Mouse (Mus musculus): ENCODE measurements at regions not wholly inside any gene's neighbourhood (a gene's known extent, or its start where the extent isn't known, plus 50 kb on each side); places are given as distances from the start of the nearest gene placed in this dataset.
"Not testable (repeated sequence)": the region's sequence is repeated elsewhere in the genome, so short reads cannot be mapped to it uniquely, and the experiment has no call there.

- no peak for DNase-seq (ENCODE audit: low read depth)
Measured at GRCm38 (mm10) chr4:27529565-27529964, 1182.9 kb upstream of the Manea start.

- no peak for DNase-seq (ENCODE audit: low read depth)
Measured at GRCm38 (mm10) chr4:27520295-27520694, 1173.6 kb upstream of the Manea start.

GRCm38 (mm10) chr4:27504829-27505804 is 1158.4 kb upstream of the Manea start:
- DNase-seq (ENCODE audit: low read depth) = no peak

GRCm38 (mm10) chr4:27497926-27498325 is 1151.2 kb upstream of the Manea start:
- DNase-seq (ENCODE audit: low read depth) = no peak

GRCm38 (mm10) chr4:27497274-27497673 is 1150.6 kb upstream of the Manea start:
- no peak for DNase-seq (ENCODE audit: low read depth)

GRCm38 (mm10) chr4:27491312-27491711 is 1144.6 kb upstream of the Manea start:
- no peak for DNase-seq (ENCODE audit: low read depth)

GRCm38 (mm10) chr4:27449901-27450300 is 1103.2 kb upstream of the Manea start:
- peak; percentile 3 for DNase-seq (ENCODE audit: low read depth)

- DNase-seq (ENCODE audit: low read depth) = no peak
Measured at GRCm38 (mm10) chr4:27446310-27446709, 1099.6 kb upstream of the Manea start.

- DNase-seq (ENCODE audit: low read depth) = no peak
Measured at GRCm38 (mm10) chr4:27429210-27429789, 1082.6 kb upstream of the Manea start.

GRCm38 (mm10) chr4:27425902-27426301 is 1079.2 kb upstream of the Manea start:
- no peak for DNase-seq (ENCODE audit: low read depth)

- no peak for DNase-seq (ENCODE audit: low read depth)
Measured at GRCm38 (mm10) chr4:27423846-27424245, 1077.2 kb upstream of the Manea start.

- no peak for DNase-seq (ENCODE audit: low read depth)
Measured at GRCm38 (mm10) chr4:27418517-27418916, 1071.8 kb upstream of the Manea start.

- DNase-seq (ENCODE audit: low read depth) = not testable (repeated sequence)
Measured at GRCm38 (mm10) chr4:27384941-27385340, 1038.2 kb upstream of the Manea start.

- no peak for DNase-seq (ENCODE audit: low read depth)
Measured at GRCm38 (mm10) chr4:27346892-27347291, 1000.2 kb upstream of the Manea start.

GRCm38 (mm10) chr4:27333279-27333678 is 986.6 kb upstream of the Manea start:
- no peak for DNase-seq (ENCODE audit: low read depth)
